Mouse (Mus musculus) megakaryocyte, embryonic 14.5 days (primary cell): Measurements from ENCODE around the gene Cnot6l.

Source experiments
- FLI1 ChIP-seq: IDR thresholded peaks from 2 replicates; pipeline ENCODE4 v1.6.1; 2012; ENCODE audit warnings: low read length, inconsistent platforms, mixed read lengths
- GATA1 ChIP-seq: IDR thresholded peaks from 3 replicates; pipeline ENCODE4 v1.6.1; 2012; ENCODE audit warnings: mixed read lengths, low read length, inconsistent platforms, borderline replicate concordance

DNA sequence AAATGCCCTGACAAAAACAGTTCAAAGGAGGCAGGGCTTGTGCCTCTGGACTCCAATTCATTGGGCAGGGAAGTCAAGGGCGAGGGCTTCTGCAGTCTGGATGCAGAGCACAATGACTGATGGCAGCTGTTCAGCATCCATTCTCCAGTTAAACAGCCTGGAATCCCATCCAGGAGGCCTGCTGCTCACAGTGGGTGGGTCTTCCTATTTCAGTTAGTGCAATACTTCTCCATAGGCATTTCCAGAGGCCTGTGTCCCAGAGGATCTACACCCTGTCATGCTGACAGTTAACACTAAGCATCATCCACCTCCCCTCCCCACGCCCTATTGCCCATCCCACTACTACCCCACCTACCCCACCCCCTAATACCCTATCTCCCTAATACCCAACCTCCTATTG, 19.2 kb upstream of the Cnot6l start:
- no peak for TF ChIP-seq GATA1
- no peak for TF ChIP-seq FLI1
